Mouse (Mus musculus): Measurements from ENCODE around the gene Selenbp1. TPM values are rescaled to one million over a fixed set of nuclear protein-coding genes. Genes with fewer than 3 reads are reported as not detected.

The Selenbp1 gene
- polyA plus RNA-seq, 1 experiment from 2014 or later = 9.1 TPM

- Histone ChIP-seq H3K4me2 (ENCODE audit: low read length) (no peak overlapping the region), H3K4me3 (replicated peaks; ENCODE audit: low read depth, low read length) (no peak overlapping the region), H3K9me3 (ENCODE audit: control insufficient read depth, low read length) (no peaks in the 10 kb centered on the region), H3K27me3 (ENCODE audit: control insufficient read depth, insufficient read depth, low read length) (no peaks in the 10 kb centered on the region), H3K4me1 (ENCODE audit: control insufficient read depth, insufficient read depth, low read length) (no peaks in the 10 kb centered on the region), H3K9ac (replicated peaks; ENCODE audit: low read length) (no peak overlapping the region), H3K36me3 (ENCODE audit: control insufficient read depth, insufficient read depth, low read length) (peaks cover 39% of the 10 kb centered on the region), H3K27ac (replicated peaks; ENCODE audit: low read depth, low read length) (no peak overlapping the region)
- 90% methylated on average over 11 of the region's 11 CpGs for WGBS
- DNase-seq (no peak), ATAC-seq (ENCODE audit: low FRiP score, low TSS enrichment) (no peak)
Measured at GRCm38 (mm10) chr3:94984312-94984711, 51.5 kb downstream of the Selenbp1 start.

- Histone ChIP-seq H3K27me3 (ENCODE audit: control insufficient read depth, insufficient read depth, low read length) (no peaks in the 10 kb centered on the region), H3K9me3 (ENCODE audit: control insufficient read depth, low read length) (no peaks in the 10 kb centered on the region), H3K4me1 (ENCODE audit: control insufficient read depth, insufficient read depth, low read length) (no peaks in the 10 kb centered on the region), H3K4me2 (ENCODE audit: low read length) (no peak overlapping the region), H3K36me3 (ENCODE audit: control insufficient read depth, insufficient read depth, low read length) (peaks cover 35% of the 10 kb centered on the region), H3K4me3 (replicated peaks; ENCODE audit: low read depth, low read length) (no peak overlapping the region), H3K27ac (replicated peaks; ENCODE audit: low read depth, low read length) (no peak overlapping the region), H3K9ac (replicated peaks; ENCODE audit: low read length) (no peak overlapping the region)
- DNase-seq = no peak
- WGBS = 100% methylated on average over 2 of the region's 2 CpGs
- no peak for ATAC-seq (ENCODE audit: low FRiP score, low TSS enrichment)
Measured at GRCm38 (mm10) chr3:94985513-94985912, 52.7 kb downstream of the Selenbp1 start.

- Histone ChIP-seq H3K9ac (replicated peaks; ENCODE audit: low read length) (no peak overlapping the region), H3K4me2 (ENCODE audit: low read length) (no peak overlapping the region), H3K27me3 (ENCODE audit: control insufficient read depth, insufficient read depth, low read length) (no peaks in the 10 kb centered on the region), H3K9me3 (ENCODE audit: control insufficient read depth, low read length) (no peaks in the 10 kb centered on the region), H3K4me3 (replicated peaks; ENCODE audit: low read depth, low read length) (no peak overlapping the region), H3K36me3 (ENCODE audit: control insufficient read depth, insufficient read depth, low read length) (peaks cover 26% of the 10 kb centered on the region), H3K4me1 (ENCODE audit: control insufficient read depth, insufficient read depth, low read length) (no peaks in the 10 kb centered on the region), H3K27ac (replicated peaks; ENCODE audit: low read depth, low read length) (no peak overlapping the region)
- no peak for ATAC-seq (ENCODE audit: low FRiP score, low TSS enrichment)
- DNase-seq = no peak
Measured at GRCm38 (mm10) chr3:94987578-94987977, 54.7 kb downstream of the Selenbp1 start.

- Histone ChIP-seq H3K9me3 (ENCODE audit: control insufficient read depth, low read length) (no peaks in the 10 kb centered on the region), H3K36me3 (ENCODE audit: control insufficient read depth, insufficient read depth, low read length) (peaks cover 35% of the 10 kb centered on the region), H3K4me1 (ENCODE audit: control insufficient read depth, insufficient read depth, low read length) (no peaks in the 10 kb centered on the region), H3K4me2 (ENCODE audit: low read length) (no peak overlapping the region), H3K4me3 (replicated peaks; ENCODE audit: low read depth, low read length) (no peak overlapping the region), H3K9ac (replicated peaks; ENCODE audit: low read length) (no peak overlapping the region), H3K27me3 (ENCODE audit: control insufficient read depth, insufficient read depth, low read length) (no peaks in the 10 kb centered on the region), H3K27ac (replicated peaks; ENCODE audit: low read depth, low read length) (no peak overlapping the region)
- ATAC-seq (ENCODE audit: low FRiP score, low TSS enrichment) = no peak
- 56% methylated on average over 9 of the region's 9 CpGs for WGBS
- no peak for DNase-seq
Measured at GRCm38 (mm10) chr3:94989159-94989761, 56.4 kb downstream of the Selenbp1 start.

Other genes starting within 250 kb of the Selenbp1 start
- not detected in 2 replicates for gene Selenbp2, start 239.5 kb upstream of the Selenbp1 start, polyA plus RNA-seq (2014; fragmentation: Nextera tagmentation; extraction: Ambion mirVana)
- 5.9 and 7.7 TPM in 2 replicates for gene Cgn, start 146.6 kb upstream of the Selenbp1 start, polyA plus RNA-seq (2014; fragmentation: Nextera tagmentation; extraction: Ambion mirVana)
- gene Pogz, start 95.5 kb upstream of the Selenbp1 start, polyA plus RNA-seq (2014; fragmentation: Nextera tagmentation; extraction: Ambion mirVana) = 24.2 and 28.7 TPM in 2 replicates
- 377 and 407 TPM in 2 replicates for gene Psmb4, start 46.1 kb upstream of the Selenbp1 start, polyA plus RNA-seq (2014; fragmentation: Nextera tagmentation; extraction: Ambion mirVana)
- gene Rfx5, start 21.0 kb downstream of the Selenbp1 start, polyA plus RNA-seq (2014; fragmentation: Nextera tagmentation; extraction: Ambion mirVana) = 8.3 and 8.6 TPM in 2 replicates
- 24.3 and 28.7 TPM in 2 replicates for gene Pi4kb, start 41.7 kb downstream of the Selenbp1 start, polyA plus RNA-seq (2014; fragmentation: Nextera tagmentation; extraction: Ambion mirVana)
- gene Zfp687, start 82.4 kb downstream of the Selenbp1 start, polyA plus RNA-seq (2014; fragmentation: Nextera tagmentation; extraction: Ambion mirVana) = 22.5 and 30.0 TPM in 2 replicates
- 258 and 282 TPM in 2 replicates for gene Psmd4, start 109.6 kb downstream of the Selenbp1 start, polyA plus RNA-seq (2014; fragmentation: Nextera tagmentation; extraction: Ambion mirVana)
- gene Pip5k1a, start 173.9 kb downstream of the Selenbp1 start, polyA plus RNA-seq (2014; fragmentation: Nextera tagmentation; extraction: Ambion mirVana) = 15.0 and 15.4 TPM in 2 replicates
- 194 and 204 TPM in 2 replicates for gene Vps72, start 178.0 kb downstream of the Selenbp1 start, polyA plus RNA-seq (2014; fragmentation: Nextera tagmentation; extraction: Ambion mirVana)
- gene Tmod4, start 191.4 kb downstream of the Selenbp1 start, polyA plus RNA-seq (2014; fragmentation: Nextera tagmentation; extraction: Ambion mirVana) = 0.47 and 0.49 TPM in 2 replicates
- 86.6 and 102 TPM in 2 replicates for gene Scnm1, start 201.0 kb downstream of the Selenbp1 start, polyA plus RNA-seq (2014; fragmentation: Nextera tagmentation; extraction: Ambion mirVana)
- gene Lysmd1, start 201.0 kb downstream of the Selenbp1 start, polyA plus RNA-seq (2014; fragmentation: Nextera tagmentation; extraction: Ambion mirVana) = 31.7 and 34.7 TPM in 2 replicates
- gene Tnfaip8l2, start 209.3 kb downstream of the Selenbp1 start, polyA plus RNA-seq (2014; fragmentation: Nextera tagmentation; extraction: Ambion mirVana) = 0.92 and 3.4 TPM in 2 replicates
- gene Sema6c, start 227.4 kb downstream of the Selenbp1 start, polyA plus RNA-seq (2014; fragmentation: Nextera tagmentation; extraction: Ambion mirVana) = 39.0 and 44.4 TPM in 2 replicates

Data from midbrain, embryonic 14.5 days (tissue).